Mouse (Mus musculus) embryonic facial prominence, embryonic 10.5 days (tissue): ENCODE measurements around the gene Hoxd9. TPM values are rescaled to one million over a fixed set of nuclear protein-coding genes. Genes with fewer than 3 reads are reported as not detected.

Experiments
- DNase-seq: peaks from one replicate; pipeline ENCODE4 v3.0.0-alpha.2; 2017; ENCODE audit warnings: low spot score
- H3K27ac ChIP-seq: fragments of 300-500 bp; sonication (generic); replicated peaks from 2 replicates; pipeline ENCODE4 v1.5.1; 2016; ENCODE audit warnings: mild to moderate bottlenecking
- H3K27me3 ChIP-seq: fragments of 300-500 bp; sonication (generic); replicated peaks from 2 replicates; pipeline ENCODE4 v1.6.1; 2016; ENCODE audit warnings: low read depth, mild to moderate bottlenecking; ENCODE audit not compliant: poor library complexity, severe bottlenecking
- H3K36me3 ChIP-seq: fragments of 300-500 bp; sonication (generic); replicated peaks from 2 replicates; pipeline ENCODE4 v1.6.1; 2016; ENCODE audit warnings: mild to moderate bottlenecking, moderate library complexity
- H3K4me1 ChIP-seq: fragments of 300-500 bp; sonication (generic); 2 replicates; pipeline ENCODE4 v1.6.1; 2016
- H3K4me3 ChIP-seq: fragments of 300-500 bp; sonication (generic); 2 replicates; pipeline ENCODE4 v1.5.1; 2016; ENCODE audit warnings: mild to moderate bottlenecking, moderate library complexity
- H3K9me3 ChIP-seq: fragments of 300-500 bp; sonication (generic); 2 replicates; pipeline ENCODE4 v1.6.1; 2016; ENCODE audit warnings: mild to moderate bottlenecking
- WGBS: fragments of 180-500 bp; shearing (Covaris S2); methylation state at CpG from one replicate; pipeline ENCODE4 v1.1.7; 2016; 5-methylcytosine and 5-hydroxymethylcytosine counted together
- polyA plus RNA-seq: library from polyadenylated mRNA; unstranded; fragments of >200 nt; fragmentation: Nextera tagmentation; extraction: Ambion mirVana; gene quantifications from 2 replicates; pipeline ENCODE4 v1.2.1, GENCODE M21; 2016

The Hoxd9 gene
- polyA plus RNA-seq, 1 experiment from 2014 or later: not detected

GRCm38 (mm10) chr2:74708676-74709075, 11.1 kb downstream of the Hoxd9 start:
- Histone ChIP-seq H3K27me3 (peaks cover 100% of the 10 kb centered on the region), H3K9me3 (no peaks in the 10 kb centered on the region), H3K4me1 (peaks cover 19% of the 10 kb centered on the region), H3K27ac (no peak overlapping the region), H3K4me3 (no peak overlapping the region), H3K36me3 (no peaks in the 10 kb centered on the region)
- WGBS: 5% methylated on average over 4 of the region's 4 CpGs
- peak; percentile 18 for DNase-seq

- Histone ChIP-seq H3K27me3 (peaks cover 100% of the 10 kb centered on the region), H3K36me3 (no peaks in the 10 kb centered on the region), H3K4me3 (no peak overlapping the region), H3K9me3 (no peaks in the 10 kb centered on the region), H3K4me1 (peaks cover 15% of the 10 kb centered on the region), H3K27ac (no peak overlapping the region)
- DNase-seq: peak; percentile 25
- 4% methylated on average over 5 of the region's 5 CpGs for WGBS
Measured at GRCm38 (mm10) chr2:74709465-74710419, 12.2 kb downstream of the Hoxd9 start.

- Histone ChIP-seq H3K27me3 (peaks cover 100% of the 10 kb centered on the region), H3K9me3 (no peaks in the 10 kb centered on the region), H3K4me3 (no peak overlapping the region), H3K27ac (no peak overlapping the region), H3K4me1 (peaks cover 10% of the 10 kb centered on the region), H3K36me3 (no peaks in the 10 kb centered on the region)
- 1% methylated on average over 16 of the region's 16 CpGs for WGBS
- peak; percentile 38 for DNase-seq
Measured at GRCm38 (mm10) chr2:74710929-74711543, 13.5 kb downstream of the Hoxd9 start.

- Histone ChIP-seq H3K36me3 (no peaks in the 10 kb centered on the region), H3K4me3 (peak within 1 kb of the TSS; percentile 43), H3K4me1 (peaks cover 13% of the 10 kb centered on the region), H3K9me3 (no peaks in the 10 kb centered on the region), H3K27me3 (peaks cover 100% of the 10 kb centered on the region), H3K27ac (no peak within 1 kb of the TSS)
- peak; percentile 71 for DNase-seq
- under 1% methylated on average over 65 of the region's 65 CpGs for WGBS
Measured at GRCm38 (mm10) chr2:74711721-74712621, 14.4 kb downstream of the Hoxd9 start, which contains the start of the genes Hoxd3 and Hoxd4. TSS of gene Hoxd3 (plus strand) at chr2:74711927. TSS of gene Hoxd4 (plus strand) at chr2:74711929.

GRCm38 (mm10) chr2:74713239-74714150, 16.0 kb downstream of the Hoxd9 start:
- Histone ChIP-seq H3K27ac (no peak overlapping the region), H3K36me3 (no peaks in the 10 kb centered on the region), H3K9me3 (no peaks in the 10 kb centered on the region), H3K4me1 (peaks cover 13% of the 10 kb centered on the region), H3K4me3 (no peak overlapping the region), H3K27me3 (peaks cover 100% of the 10 kb centered on the region)
- DNase-seq: peak; percentile 23
- WGBS: 4% methylated on average over 19 of the region's 19 CpGs

GRCm38 (mm10) chr2:74714156-74714789, 16.7 kb downstream of the Hoxd9 start:
- Histone ChIP-seq H3K27ac (no peak overlapping the region), H3K27me3 (peaks cover 100% of the 10 kb centered on the region), H3K4me1 (peaks cover 13% of the 10 kb centered on the region), H3K9me3 (no peaks in the 10 kb centered on the region), H3K36me3 (no peaks in the 10 kb centered on the region), H3K4me3 (no peak overlapping the region)
- DNase-seq: peak; percentile 30
- WGBS: 2% methylated on average over 18 of the region's 18 CpGs

- Histone ChIP-seq H3K27me3 (peaks cover 100% of the 10 kb centered on the region), H3K9me3 (no peaks in the 10 kb centered on the region), H3K4me1 (peaks cover 13% of the 10 kb centered on the region), H3K36me3 (no peaks in the 10 kb centered on the region), H3K27ac (no peak overlapping the region), H3K4me3 (no peak overlapping the region)
- WGBS: 1% methylated on average over 14 of the region's 14 CpGs
- peak; percentile 51 for DNase-seq
Measured at GRCm38 (mm10) chr2:74714881-74715280, 17.4 kb downstream of the Hoxd9 start.

GRCm38 (mm10) chr2:74715504-74716241, 18.1 kb downstream of the Hoxd9 start:
- WGBS: 2% methylated on average over 26 of the region's 26 CpGs
- no peaks in the 10 kb centered on the region for H3K9me3 ChIP-seq
- peak; percentile 92 for DNase-seq
- H3K27ac ChIP-seq: no peak overlapping the region
- H3K4me1 ChIP-seq: peaks cover 13% of the 10 kb centered on the region
- peak overlapping the region; percentile 45 for H3K4me3 ChIP-seq
- H3K27me3 ChIP-seq: peaks cover 100% of the 10 kb centered on the region
- no peaks in the 10 kb centered on the region for H3K36me3 ChIP-seq

- no peaks in the 10 kb centered on the region for H3K9me3 ChIP-seq
- 4% methylated on average over 2 of the region's 2 CpGs for WGBS
- no peak for DNase-seq
- no peak overlapping the region for H3K27ac ChIP-seq
- H3K27me3 ChIP-seq: peaks cover 100% of the 10 kb centered on the region
- no peak overlapping the region for H3K4me3 ChIP-seq
- peaks cover 6% of the 10 kb centered on the region; the same call in 1 of the 2 replicates for H3K4me1 ChIP-seq
- no peaks in the 10 kb centered on the region for H3K36me3 ChIP-seq
Measured at GRCm38 (mm10) chr2:74720384-74720783, 22.9 kb downstream of the Hoxd9 start.

- peaks cover 3% of the 10 kb centered on the region; the same call in 1 of the 2 replicates for H3K4me1 ChIP-seq
- H3K27me3 ChIP-seq: peaks cover 100% of the 10 kb centered on the region
- H3K9me3 ChIP-seq: no peaks in the 10 kb centered on the region
- no peaks in the 10 kb centered on the region for H3K36me3 ChIP-seq
- H3K27ac ChIP-seq: no peak overlapping the region
- peak; percentile 21 for DNase-seq
- 3% methylated on average over 5 of the region's 5 CpGs for WGBS
- H3K4me3 ChIP-seq: no peak overlapping the region
Measured at GRCm38 (mm10) chr2:74720955-74721491, 23.5 kb downstream of the Hoxd9 start.
